Mouse (Mus musculus) frontal cortex, adult 2 months (tissue): ENCODE measurements at regions not wholly inside any gene's neighbourhood (a gene's known extent, or its start where the extent isn't known, plus 50 kb on each side); places are given as distances from the start of the nearest gene placed in this dataset.
"Not testable (repeated sequence)": the region's sequence is repeated elsewhere in the genome, so short reads cannot be mapped to it uniquely, and the experiment has no call there.

ENCODE experiments used
- DNase-seq, 2 experiments: peaks; one replicate each; pipeline ENCODE4 v3.0.0; 2022; ENCODE audit warnings: low spot score in 1 of 2; ENCODE audit errors: extremely low spot score in 1 of 2

GRCm38 (mm10) chr8:81286280-81287034 lies 55.9 kb upstream of the Inpp4b start:
- no peak for DNase-seq

GRCm38 (mm10) chr8:81260089-81260488 lies 82.3 kb upstream of the Inpp4b start:
- no peak for DNase-seq

GRCm38 (mm10) chr8:81223872-81224271 lies 118.5 kb upstream of the Inpp4b start:
- DNase-seq, result no peak

GRCm38 (mm10) chr8:81187061-81187790 lies 155.1 kb upstream of the Inpp4b start:
- DNase-seq, result not testable (repeated sequence)

GRCm38 (mm10) chr8:81175537-81175936 lies 160.8 kb upstream of the Usp38 start:
- DNase-seq, result no peak

- DNase-seq, result peak in 1 of 2 experiments; percentile 11
Observed at GRCm38 (mm10) chr8:81147239-81147638, 132.5 kb upstream of the Usp38 start.

GRCm38 (mm10) chr8:81106763-81107509 lies 92.2 kb upstream of the Usp38 start:
- no peak for DNase-seq

- DNase-seq, result no peak
Observed at GRCm38 (mm10) chr8:81098963-81099362, 84.2 kb upstream of the Usp38 start.

GRCm38 (mm10) chr8:81097076-81097819 lies 82.5 kb upstream of the Usp38 start:
- DNase-seq, result no peak

GRCm38 (mm10) chr8:81095237-81095636 lies 80.5 kb upstream of the Usp38 start:
- DNase-seq, result no peak

- DNase-seq, result no peak
Observed at GRCm38 (mm10) chr8:81080865-81081637, 66.3 kb upstream of the Usp38 start.

GRCm38 (mm10) chr8:81079887-81080300 lies 65.2 kb upstream of the Usp38 start:
- peak in 1 of 2 experiments; percentile 14 for DNase-seq

GRCm38 (mm10) chr8:81069080-81069840 lies 54.5 kb upstream of the Usp38 start:
- DNase-seq, result peak; percentile 30 to 70

- no peak for DNase-seq
Observed at GRCm38 (mm10) chr8:81068519-81068918, 53.8 kb upstream of the Usp38 start.

- DNase-seq, result no peak
Observed at GRCm38 (mm10) chr8:81066765-81067164, 52.0 kb upstream of the Usp38 start.
